ENCODE assay signal across 34 mouse cellular contexts in genomic region chr10:79322737-79323086, GRCm38 (mm10). TPM values are rescaled to one million over a fixed set of nuclear protein-coding genes. Genes with fewer than 3 reads are reported as not detected.
DNase-seq lines count a peak whose midpoint lies in the region; ATAC-seq and TF ChIP-seq lines count a peak whose summit lies in the region.
"Had no signal": no experiment of that assay in that cellular context is flagged by ENCODE, and none has a peak within 500 bp of the region (broad histone marks: within the 10 kb centered on the region; RNA-seq: fewer than 3 reads in every experiment).

No protein-coding gene starts in this region.

- no peak overlapping the region for H3K27ac ChIP-seq in forebrain, embryonic 12.5 days
- no peak overlapping the region for H3K27ac ChIP-seq in forebrain, postnatal 0 days (ENCODE audit: low read depth, low read length)
- no peak overlapping the region for H3K27ac ChIP-seq in midbrain, embryonic 11.5 days (ENCODE audit: low read depth, low read length)
- no peak overlapping the region for H3K27ac ChIP-seq in midbrain, postnatal 0 days (ENCODE audit: low read depth, low read length)
- H3K27ac ChIP-seq in forebrain, embryonic 16.5 days (ENCODE audit: low read length) = no peak overlapping the region
- no peak overlapping the region for H3K27ac ChIP-seq in midbrain, embryonic 14.5 days (replicated peaks; ENCODE audit: low read depth, low read length)
- H3K27ac ChIP-seq: limb, embryonic 13.5 days; liver, embryonic 13.5 days; stomach, embryonic 15.5 days had no signal

- no peak overlapping the region for H3K4me3 ChIP-seq in forebrain, embryonic 12.5 days (replicated peaks)
- H3K4me3 ChIP-seq in forebrain, postnatal 0 days (ENCODE audit: low read depth, low read length) = no peak overlapping the region; the same call in 1 of the 2 replicates
- H3K4me3 ChIP-seq in midbrain, embryonic 11.5 days (ENCODE audit: low read depth, low read length) = no peak overlapping the region
- H3K4me3 ChIP-seq in midbrain, postnatal 0 days (ENCODE audit: low read depth, low read length) = no peak overlapping the region
- no peak overlapping the region for H3K4me3 ChIP-seq in forebrain, embryonic 16.5 days (replicated peaks; ENCODE audit: low read length)
- no peak overlapping the region; the same call in 1 of the 2 replicates for H3K4me3 ChIP-seq in midbrain, embryonic 14.5 days (replicated peaks; ENCODE audit: low read depth, low read length)
- H3K4me3 ChIP-seq: liver, embryonic 13.5 days; megakaryocyte, embryonic 14.5 days had no signal

- ATAC-seq in forebrain, embryonic 12.5 days (ENCODE audit: low FRiP score) = peak; percentile 36; the same call in 1 of the 2 replicates
- ATAC-seq in forebrain, postnatal 0 days = no peak
- ATAC-seq in midbrain, embryonic 11.5 days (ENCODE audit: low FRiP score) = peak; percentile 70; the same call in 1 of the 2 replicates
- no peak for ATAC-seq in midbrain, postnatal 0 days (ENCODE audit: low FRiP score)
- peak; percentile 23; the same call in 1 of the 2 replicates for ATAC-seq in forebrain, embryonic 16.5 days
- ATAC-seq in midbrain, embryonic 14.5 days (ENCODE audit: low FRiP score, low TSS enrichment) = no peak
- ATAC-seq: CD4-positive, CD25-positive, alpha-beta regulatory T cell, adult 4 months; intestine, embryonic 16.5 days; Patski had no signal

- H3K9ac ChIP-seq in forebrain, embryonic 12.5 days = no peak overlapping the region
- no peak overlapping the region for H3K9ac ChIP-seq in forebrain, postnatal 0 days
- no peak overlapping the region for H3K9ac ChIP-seq in midbrain, embryonic 11.5 days (ENCODE audit: low read length)
- no peak overlapping the region for H3K9ac ChIP-seq in midbrain, postnatal 0 days (replicated peaks; ENCODE audit: low read length, poor library complexity, severe bottlenecking)
- H3K9ac ChIP-seq in forebrain, embryonic 16.5 days (replicated peaks; ENCODE audit: low read depth, low read length) = no peak overlapping the region
- H3K9ac ChIP-seq in midbrain, embryonic 14.5 days (replicated peaks; ENCODE audit: low read length) = no peak overlapping the region
- H3K9ac ChIP-seq: liver, embryonic 13.5 days; stomach, embryonic 15.5 days had no signal

- H3K27me3 ChIP-seq in forebrain, embryonic 12.5 days = no peaks in the 10 kb centered on the region
- no peaks in the 10 kb centered on the region for H3K27me3 ChIP-seq in forebrain, postnatal 0 days (ENCODE audit: insufficient read depth, low read length)
- no peaks in the 10 kb centered on the region for H3K27me3 ChIP-seq in midbrain, embryonic 11.5 days (ENCODE audit: control insufficient read depth, insufficient read depth, low read length)
- H3K27me3 ChIP-seq in midbrain, postnatal 0 days (ENCODE audit: insufficient read depth, low read length) = no peaks in the 10 kb centered on the region
- H3K27me3 ChIP-seq in forebrain, embryonic 16.5 days (replicated peaks; ENCODE audit: control insufficient read depth, insufficient read depth, low read length) = no peaks in the 10 kb centered on the region
- no peaks in the 10 kb centered on the region for H3K27me3 ChIP-seq in midbrain, embryonic 14.5 days (ENCODE audit: control insufficient read depth, insufficient read depth, low read length)
- H3K27me3 ChIP-seq: limb, embryonic 13.5 days; liver, embryonic 13.5 days; megakaryocyte, embryonic 14.5 days; Patski; stomach, embryonic 15.5 days had no signal

- no peak for DNase-seq in forebrain, postnatal 0 days
- no peak for DNase-seq in midbrain, embryonic 11.5 days (ENCODE audit: low spot score, missing footprints)
- DNase-seq in midbrain, postnatal 0 days (ENCODE audit: low spot score) = no peak
- no peak for DNase-seq in midbrain, embryonic 14.5 days
- DNase-seq in MN1 (ENCODE audit: low spot score) = no peak
- DNase-seq in adipocyte (ENCODE audit: low spot score) = no peak
- DNase-seq: adrenal gland, adult 8-10 months; cerebellum, adult 2 months; cerebellum, postnatal 36 days; heart, postnatal 4 days; kidney, postnatal 4 days; liver, embryonic 13.5 days; lung, adult 2 months; lung, postnatal 36 days; thymus, adult 18-20 months; thymus, postnatal 4 days had no signal

- no peaks in the 10 kb centered on the region for H3K4me1 ChIP-seq in forebrain, embryonic 12.5 days
- H3K4me1 ChIP-seq in forebrain, postnatal 0 days (ENCODE audit: insufficient read depth) = no peaks in the 10 kb centered on the region
- H3K4me1 ChIP-seq in midbrain, embryonic 11.5 days (ENCODE audit: control insufficient read depth, insufficient read depth, low read length) = no peaks in the 10 kb centered on the region
- H3K4me1 ChIP-seq in midbrain, postnatal 0 days (ENCODE audit: insufficient read depth, low read length) = no peaks in the 10 kb centered on the region
- H3K4me1 ChIP-seq in forebrain, embryonic 16.5 days (replicated peaks; ENCODE audit: control insufficient read depth, insufficient read depth, low read length) = no peaks in the 10 kb centered on the region
- no peaks in the 10 kb centered on the region for H3K4me1 ChIP-seq in midbrain, embryonic 14.5 days (ENCODE audit: control insufficient read depth, insufficient read depth, low read length)
- H3K4me1 ChIP-seq: heart, embryonic 10.5 days; limb, embryonic 13.5 days; liver, embryonic 13.5 days; megakaryocyte, embryonic 14.5 days; stomach, embryonic 15.5 days had no signal

- H3K36me3 ChIP-seq in forebrain, embryonic 12.5 days (replicated peaks) = no peaks in the 10 kb centered on the region
- H3K36me3 ChIP-seq in forebrain, postnatal 0 days (ENCODE audit: insufficient read depth) = no peaks in the 10 kb centered on the region
- H3K36me3 ChIP-seq in midbrain, embryonic 11.5 days (ENCODE audit: control insufficient read depth, insufficient read depth, low read length) = no peaks in the 10 kb centered on the region
- H3K36me3 ChIP-seq in midbrain, postnatal 0 days (ENCODE audit: insufficient read depth, low read length) = no peaks in the 10 kb centered on the region
- no peaks in the 10 kb centered on the region for H3K36me3 ChIP-seq in forebrain, embryonic 16.5 days (ENCODE audit: control insufficient read depth, insufficient read depth)
- H3K36me3 ChIP-seq in midbrain, embryonic 14.5 days (ENCODE audit: control insufficient read depth, insufficient read depth, low read length) = no peaks in the 10 kb centered on the region
- H3K36me3 ChIP-seq: heart, embryonic 10.5 days; limb, embryonic 13.5 days; liver, embryonic 13.5 days; stomach, embryonic 15.5 days had no signal

- no peak for TF ChIP-seq CTCF in forebrain, postnatal 0 days (IDR thresholded peaks at IDR 0.05; ENCODE audit: low read depth)
- TF ChIP-seq CTCF in midbrain, postnatal 0 days (IDR thresholded peaks at IDR 0.05) = no peak

- no peaks in the 10 kb centered on the region for H3K9me3 ChIP-seq in forebrain, embryonic 12.5 days
- H3K9me3 ChIP-seq in forebrain, postnatal 0 days (ENCODE audit: low read length) = no peaks in the 10 kb centered on the region
- no peaks in the 10 kb centered on the region for H3K9me3 ChIP-seq in midbrain, embryonic 11.5 days (ENCODE audit: control insufficient read depth, low read length)
- no peaks in the 10 kb centered on the region for H3K9me3 ChIP-seq in midbrain, postnatal 0 days (ENCODE audit: low read length)
- no peaks in the 10 kb centered on the region for H3K9me3 ChIP-seq in forebrain, embryonic 16.5 days (ENCODE audit: control insufficient read depth, low read length)
- no peaks in the 10 kb centered on the region for H3K9me3 ChIP-seq in midbrain, embryonic 14.5 days (ENCODE audit: control insufficient read depth, low read length)
- H3K9me3 ChIP-seq: heart, embryonic 10.5 days; limb, embryonic 13.5 days; liver, embryonic 13.5 days; megakaryocyte, embryonic 14.5 days; stomach, embryonic 15.5 days had no signal

- H3K4me2 ChIP-seq in forebrain, embryonic 12.5 days = no peak overlapping the region
- no peak overlapping the region for H3K4me2 ChIP-seq in forebrain, postnatal 0 days (ENCODE audit: low read depth)
- no peak overlapping the region for H3K4me2 ChIP-seq in midbrain, embryonic 11.5 days
- no peak overlapping the region for H3K4me2 ChIP-seq in midbrain, postnatal 0 days (ENCODE audit: low read depth, low read length, poor library complexity, severe bottlenecking)
- no peak overlapping the region for H3K4me2 ChIP-seq in forebrain, embryonic 16.5 days (ENCODE audit: low read length)
- 0 out of 2 replicates have a peak overlapping the region, but pooled peaks have one; percentile 38 for H3K4me2 ChIP-seq in midbrain, embryonic 14.5 days (ENCODE audit: low read length)

RNA-seq across cellular contexts. Expression of gene Vmn2r82, which starts 33.6 kb away (rescaled TPM):
- not detected in 2 replicates for polyA plus RNA-seq in forebrain, embryonic 12.5 days (2016; fragmentation: Nextera tagmentation; extraction: Ambion mirVana)
- total RNA-seq in forebrain, postnatal 0 days (2014; rRNA removed) = not detected in 2 replicates
- polyA plus RNA-seq in forebrain, postnatal 0 days (2015; fragmentation: Nextera tagmentation; extraction: Ambion mirVana) = not detected in 2 replicates
- not detected in 2 replicates for polyA plus RNA-seq in midbrain, embryonic 11.5 days (2014; fragmentation: Nextera tagmentation; extraction: Ambion mirVana)
- not detected in 2 replicates for total RNA-seq in midbrain, postnatal 0 days (2014; rRNA removed)
- polyA plus RNA-seq in midbrain, postnatal 0 days (2015; fragmentation: Nextera tagmentation; extraction: Ambion mirVana) = not detected in 2 replicates
- not detected in 2 replicates for polyA plus RNA-seq in forebrain, embryonic 16.5 days (2015; fragmentation: Nextera tagmentation; extraction: Ambion mirVana)
- polyA plus RNA-seq in midbrain, embryonic 14.5 days (2014; fragmentation: Nextera tagmentation; extraction: Ambion mirVana) = not detected in 2 replicates
- total RNA-seq: adrenal gland, adult 8-10 months; ES-E14; gastrocnemius, adult 8-10 months; heart, postnatal 4 days; left cerebral cortex, adult 18-20 months; left cerebral cortex, postnatal 25 days had no signal
- polyA plus RNA-seq: CD4-positive, CD25-positive, alpha-beta regulatory T cell, adult 4 months; cerebellum, adult 2 months; embryonic facial prominence, embryonic 14.5 days; gonadal fat pad, adult 2 months; heart, embryonic 10.5 days; heart, embryonic 16.5 days; intestine, embryonic 16.5 days; kidney, embryonic 16.5 days; limb, embryonic 13.5 days; liver, embryonic 13.5 days; lung, adult 2 months; neural tube, embryonic 14.5 days; Patski; stomach, embryonic 15.5 days had no signal

Comparison
In these comparisons a context has a peak if more than half of its experiments do, and no peak if none do; other contexts are left out.
1. ATAC-seq: peak in forebrain, embryonic 12.5 days (single experiment), midbrain, embryonic 11.5 days (single experiment) and forebrain, embryonic 16.5 days (single experiment); none in forebrain, postnatal 0 days (single experiment), midbrain, postnatal 0 days (single experiment) and midbrain, embryonic 14.5 days (single experiment).